Mouse (Mus musculus) heart, adult 2 months (tissue): ENCODE data around the gene Icam1.

ENCODE experiments used
- CTCF ChIP-seq: fragments of 200-600 bp; IDR thresholded peaks from 2 replicates; pipeline ENCODE4 v1.8.1; 2022; ENCODE audit warnings: antibody characterized with exemption, mild to moderate bottlenecking, moderate library complexity
- POLR2A ChIP-seq: fragments of 200-500 bp; IDR thresholded peaks from 2 replicates; pipeline ENCODE4 v1.6.1; 2011; ENCODE audit warnings: mild to moderate bottlenecking, low read depth, low read length, control low read depth; ENCODE audit not compliant: insufficient read depth

DNA sequence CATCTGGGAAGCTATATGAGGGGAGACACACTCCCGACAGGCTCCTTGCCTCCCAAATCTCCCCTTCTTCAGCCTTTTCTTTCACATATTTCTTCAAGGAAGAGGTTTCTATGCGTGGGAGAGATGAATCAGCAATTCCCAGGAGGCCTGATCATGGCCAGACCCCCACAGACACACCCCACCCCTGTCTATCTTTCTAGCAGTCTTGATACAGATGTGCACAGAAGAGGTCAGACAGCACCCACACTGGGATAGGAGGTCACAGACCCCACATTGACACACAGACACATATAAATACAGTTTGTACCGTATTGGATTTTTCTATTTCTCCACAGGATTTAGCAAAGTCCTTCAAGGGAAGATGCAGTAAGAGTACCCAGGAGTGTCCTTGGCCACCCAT, 49.8 kb upstream of the Icam1 start:
- TF ChIP-seq CTCF = no peak
- TF ChIP-seq POLR2A = no peak
